Mouse (Mus musculus) brain, adult 2 months (tissue): ENCODE measurements at regions not wholly inside any gene's neighbourhood (a gene's known extent, or its start where the extent isn't known, plus 50 kb on each side); places are given as distances from the start of the nearest gene placed in this dataset.

Experiments
- DNase-seq: peaks from one replicate; pipeline ENCODE4 v3.0.0; 2011; ENCODE audit warnings: low read depth, low spot score

- DNase-seq = no peak
Observed at GRCm38 (mm10) chr3:38047445-38047844, 323.2 kb upstream of the Gm5148 start.

GRCm38 (mm10) chr3:38046611-38047010 is 322.3 kb upstream of the Gm5148 start:
- no peak for DNase-seq

- DNase-seq = no peak
Observed at GRCm38 (mm10) chr3:38045989-38046388, 321.7 kb upstream of the Gm5148 start.

GRCm38 (mm10) chr3:38045523-38045922 is 321.2 kb upstream of the Gm5148 start:
- DNase-seq = no peak

GRCm38 (mm10) chr3:38044338-38044737 is 320.0 kb upstream of the Gm5148 start:
- no peak for DNase-seq

GRCm38 (mm10) chr3:38042614-38043013 is 318.3 kb upstream of the Gm5148 start:
- no peak for DNase-seq

GRCm38 (mm10) chr3:38036131-38036530 is 311.8 kb upstream of the Gm5148 start:
- DNase-seq = no peak

- DNase-seq = no peak
Observed at GRCm38 (mm10) chr3:38034138-38034537, 309.8 kb upstream of the Gm5148 start.

GRCm38 (mm10) chr3:38014768-38015167 is 290.5 kb upstream of the Gm5148 start:
- no peak for DNase-seq

- no peak for DNase-seq
Observed at GRCm38 (mm10) chr3:38009168-38009567, 284.9 kb upstream of the Gm5148 start.

- no peak for DNase-seq
Observed at GRCm38 (mm10) chr3:38008321-38008720, 284.0 kb upstream of the Gm5148 start.

- no peak for DNase-seq
Observed at GRCm38 (mm10) chr3:38007626-38008025, 283.3 kb upstream of the Gm5148 start.

GRCm38 (mm10) chr3:38002275-38002674 is 278.0 kb upstream of the Gm5148 start:
- no peak for DNase-seq

- no peak for DNase-seq
Observed at GRCm38 (mm10) chr3:37999779-38000178, 275.5 kb upstream of the Gm5148 start.

- DNase-seq = peak; percentile 47
Observed at GRCm38 (mm10) chr3:37997998-37998397, 273.7 kb upstream of the Gm5148 start.

GRCm38 (mm10) chr3:37989992-37990391 is 265.7 kb upstream of the Gm5148 start:
- DNase-seq = no peak

GRCm38 (mm10) chr3:37987775-37988505 is 263.6 kb upstream of the Gm5148 start:
- no peak for DNase-seq

GRCm38 (mm10) chr3:37987007-37987774 is 262.9 kb upstream of the Gm5148 start:
- no peak for DNase-seq

GRCm38 (mm10) chr3:37984706-37985105 is 260.4 kb upstream of the Gm5148 start:
- no peak for DNase-seq

GRCm38 (mm10) chr3:37981481-37982180 is 257.3 kb upstream of the Gm5148 start:
- DNase-seq = no peak

GRCm38 (mm10) chr3:37979871-37980270 is 255.6 kb upstream of the Gm5148 start:
- DNase-seq = no peak

- DNase-seq = peak; percentile 92
Observed at GRCm38 (mm10) chr3:37978481-37978880, 254.2 kb upstream of the Gm5148 start.
